Mouse (Mus musculus): ENCODE measurements at regions not wholly inside any gene's neighbourhood (a gene's known extent, or its start where the extent isn't known, plus 50 kb on each side); places are given as distances from the start of the nearest gene placed in this dataset.
"Not testable (repeated sequence)": the region's sequence is repeated elsewhere in the genome, so short reads cannot be mapped to it uniquely, and the experiment has no call there.

- DNase-seq, result not testable (repeated sequence)
These were observed 188.2 kb upstream of the Asap2 start for GRCm38 (mm10) chr12:20802027-20802426.

DNA sequence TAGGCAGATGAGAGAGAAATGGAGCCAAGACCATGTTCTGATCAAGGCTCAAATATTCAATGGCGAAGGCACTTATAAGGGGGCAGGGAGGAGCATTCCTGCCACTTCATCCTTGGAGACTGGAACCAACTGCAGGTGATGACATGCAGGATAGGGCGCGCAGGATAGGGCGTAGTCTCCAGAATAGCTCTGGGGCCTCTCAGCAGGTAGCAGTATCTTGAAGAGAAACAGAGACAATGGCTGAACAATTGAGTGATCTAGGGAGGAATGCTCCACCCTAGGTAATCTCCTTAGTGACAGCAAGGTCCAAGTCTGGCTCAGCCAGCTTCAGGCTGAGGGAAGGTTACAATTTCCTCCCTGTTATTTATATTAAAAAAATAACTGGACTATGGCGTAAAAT, 184.8 kb upstream of the Asap2 start:
- not testable (repeated sequence) for DNase-seq

DNA sequence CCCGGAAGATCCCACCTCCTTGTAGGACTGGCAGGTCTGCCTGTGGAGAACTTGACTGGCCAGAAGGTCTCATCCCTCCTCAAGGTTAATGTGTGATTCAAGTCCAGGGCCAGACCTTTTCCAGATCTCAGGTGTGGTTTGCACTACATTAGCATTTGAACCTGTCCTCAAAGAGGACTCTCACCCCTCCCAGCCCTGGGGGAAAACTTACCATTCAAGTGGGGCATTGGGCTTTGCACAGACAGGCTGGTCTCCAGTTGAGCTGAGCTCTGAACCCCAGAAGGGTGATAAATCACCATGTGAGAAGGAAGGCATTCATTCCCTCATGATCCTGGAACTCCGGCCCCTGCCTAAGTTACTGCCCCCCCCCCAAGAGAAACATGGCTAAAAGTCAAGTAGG, 183.6 kb upstream of the Asap2 start:
- DNase-seq, result no peak

GRCm38 (mm10) chr12:20813836-20814235, 176.4 kb upstream of the Asap2 start:
- not testable (repeated sequence) for DNase-seq

DNA sequence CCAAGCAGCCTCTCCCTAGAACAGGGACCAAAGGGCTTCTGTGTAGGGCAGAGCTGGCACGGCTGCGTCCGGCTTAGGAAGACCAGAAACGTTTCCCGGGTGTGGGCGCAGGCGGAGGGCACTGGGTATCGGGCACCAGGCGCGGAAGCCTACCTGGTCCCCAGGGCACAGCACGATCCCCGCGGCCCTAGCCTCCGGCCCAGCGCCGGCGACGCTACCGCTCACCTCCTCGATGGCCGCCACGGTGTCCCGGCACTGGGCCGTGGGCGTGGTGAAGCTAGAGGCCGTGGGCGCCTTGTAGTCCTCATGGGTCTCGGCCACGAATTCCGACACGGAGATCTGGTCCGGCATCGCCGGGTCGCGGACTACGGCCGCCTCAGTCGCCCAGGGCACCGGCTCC, 175.1 kb upstream of the Asap2 start:
- peak; percentile 1 to 2 for DNase-seq

DNA sequence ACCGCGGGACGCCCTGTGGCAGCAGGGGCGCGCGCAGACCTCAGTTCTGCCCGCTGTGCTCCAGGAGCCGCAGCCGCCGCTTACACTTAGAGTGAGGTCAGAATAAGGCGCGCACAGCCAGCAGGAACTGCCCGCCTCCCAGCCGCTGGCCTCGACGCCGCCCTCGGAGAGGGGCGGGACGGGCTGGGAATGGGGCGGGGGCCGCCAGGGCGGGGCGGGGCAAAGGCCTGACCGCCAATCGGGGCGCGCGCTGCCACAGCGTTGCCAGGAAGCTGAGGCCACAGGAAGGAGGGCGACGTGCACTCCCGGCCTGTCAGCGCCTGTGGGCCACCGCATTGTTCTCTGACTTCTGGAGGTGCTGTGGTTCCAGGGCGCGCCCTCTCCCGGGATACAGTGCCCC, 174.7 kb upstream of the Asap2 start:
- DNase-seq, result peak; percentile 11 to 37

- DNase-seq, result not testable (repeated sequence)
These were observed 146.5 kb upstream of the Asap2 start for GRCm38 (mm10) chr12:20843661-20844320.

DNA sequence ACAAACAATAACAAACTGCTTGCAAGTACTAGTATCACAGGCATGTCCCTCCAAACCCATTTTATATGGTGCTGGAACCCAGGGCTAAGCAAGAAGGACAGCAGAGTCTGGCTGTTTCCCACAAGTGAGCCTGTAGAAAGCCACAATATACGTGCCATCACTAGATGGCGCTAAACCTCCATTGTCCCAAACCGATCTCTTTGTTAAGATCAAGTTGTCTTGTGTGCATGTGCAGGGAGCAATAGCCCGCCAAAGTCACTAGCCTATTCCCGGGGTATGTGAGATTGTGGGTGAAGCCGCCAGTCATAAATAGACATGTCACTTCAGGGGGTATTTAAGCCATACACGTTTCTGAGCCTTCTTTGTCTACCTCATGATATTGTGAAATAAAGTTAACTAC, 145.4 kb upstream of the Asap2 start:
- peak in 1 of 2 experiments; percentile 3 for DNase-seq

DNA sequence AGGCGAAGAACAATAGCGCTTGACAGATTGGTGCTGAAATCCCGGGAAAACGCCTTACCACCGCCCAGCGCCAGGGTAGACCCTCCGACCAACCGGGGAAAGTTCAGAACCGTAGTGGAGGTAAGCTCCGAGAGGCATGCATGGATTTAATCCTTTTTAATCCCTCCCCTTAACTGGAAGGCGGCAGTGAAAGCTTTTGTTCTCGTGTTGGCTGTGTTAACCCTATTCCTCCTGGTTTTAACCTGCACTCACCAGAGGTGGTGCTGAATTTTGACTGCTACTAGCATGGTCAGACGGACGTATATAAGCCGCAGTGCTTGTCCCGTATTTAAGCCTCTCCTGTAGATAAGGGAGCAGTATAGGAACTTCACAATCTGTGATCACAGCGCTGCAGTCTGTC, 145.0 kb upstream of the Asap2 start:
- DNase-seq, result no peak

DNA sequence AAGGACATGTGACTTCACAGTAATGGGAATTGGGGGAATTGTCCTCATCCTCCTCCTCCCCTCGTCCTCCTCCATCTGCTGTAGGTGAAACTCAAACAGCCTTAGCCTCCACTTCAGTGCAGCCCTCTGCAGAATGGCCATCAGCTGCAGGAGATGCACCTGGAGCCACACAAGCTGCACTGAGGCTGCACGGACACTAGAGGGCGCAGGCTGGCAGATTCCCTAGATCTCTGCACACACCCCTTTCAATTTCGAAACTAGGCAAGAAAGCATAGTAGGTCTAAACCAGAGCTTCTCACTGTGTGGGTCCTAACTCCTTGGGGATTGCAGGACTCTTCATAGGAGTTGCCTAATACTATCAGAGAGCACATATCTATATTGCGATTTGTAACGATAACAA, 106.2 kb upstream of the Asap2 start:
- DNase-seq, result not testable (repeated sequence)

- DNase-seq, result peak; percentile 60
These were observed 69.4 kb upstream of the Asap2 start for GRCm38 (mm10) chr12:20920653-20921397.

GRCm38 (mm10) chr12:20921398-20922023, 68.7 kb upstream of the Asap2 start:
- DNase-seq, result not testable (repeated sequence)

GRCm38 (mm10) chr12:20928966-20929365, 61.3 kb upstream of the Asap2 start:
- DNase-seq, result peak; percentile 23 to 34
